Mouse (Mus musculus) right cerebral cortex, postnatal 25 days (tissue): Measurements from ENCODE around the gene Adcy7.

Experiments used
- DNase-seq: peaks from one replicate; pipeline ENCODE4 v3.0.0; 2022

Gene Adcy7

GRCm38 (mm10) chr8:88339221-88339620, 67.0 kb downstream of the Adcy7 start:
- DNase-seq = no peak

GRCm38 (mm10) chr8:88339887-88340695, 67.9 kb downstream of the Adcy7 start:
- no peak for DNase-seq

- DNase-seq = no peak
Measured at GRCm38 (mm10) chr8:88342026-88342425, 69.8 kb downstream of the Adcy7 start.

GRCm38 (mm10) chr8:88349046-88349445, 76.8 kb downstream of the Adcy7 start:
- no peak for DNase-seq

GRCm38 (mm10) chr8:88357226-88357933, 85.2 kb downstream of the Adcy7 start:
- no peak for DNase-seq

- no peak for DNase-seq
Measured at GRCm38 (mm10) chr8:88357946-88358345, 85.7 kb downstream of the Adcy7 start.

- DNase-seq = no peak
Measured at GRCm38 (mm10) chr8:88359959-88360358, 87.8 kb downstream of the Adcy7 start.

- no peak for DNase-seq
Measured at GRCm38 (mm10) chr8:88361044-88361707, 89.0 kb downstream of the Adcy7 start.

GRCm38 (mm10) chr8:88361708-88362428, 89.7 kb downstream of the Adcy7 start, which contains the start of gene Brd7:
Gene Brd7, minus strand, starts transcription at chr8:88362194.
- DNase-seq = peak; percentile 89

GRCm38 (mm10) chr8:88362446-88363150, 90.4 kb downstream of the Adcy7 start:
- DNase-seq = no peak

- DNase-seq = no peak
Measured at GRCm38 (mm10) chr8:88369221-88369620, 97.0 kb downstream of the Adcy7 start.

- no peak for DNase-seq
Measured at GRCm38 (mm10) chr8:88369805-88370204, 97.6 kb downstream of the Adcy7 start.

GRCm38 (mm10) chr8:88371522-88371921, 99.3 kb downstream of the Adcy7 start:
- DNase-seq = no peak

GRCm38 (mm10) chr8:88376836-88377582, 104.8 kb downstream of the Adcy7 start:
- peak; percentile 12 for DNase-seq
